Mouse (Mus musculus) B cell, adult (primary cell): ENCODE data around the gene Ifna4. TPM values are rescaled to one million over a fixed set of nuclear protein-coding genes. Genes with fewer than 3 reads are reported as not detected.

ENCODE experiments used
- total RNA-seq: library from RNA; stranded (reverse); gene quantifications from 4 replicates; pipeline ENCODE4 v1.2.4, GENCODE M21; 2023; ENCODE audit not compliant: inconsistent age

The Ifna4 gene
- total RNA-seq, result not detected in 4 replicates

DNA sequence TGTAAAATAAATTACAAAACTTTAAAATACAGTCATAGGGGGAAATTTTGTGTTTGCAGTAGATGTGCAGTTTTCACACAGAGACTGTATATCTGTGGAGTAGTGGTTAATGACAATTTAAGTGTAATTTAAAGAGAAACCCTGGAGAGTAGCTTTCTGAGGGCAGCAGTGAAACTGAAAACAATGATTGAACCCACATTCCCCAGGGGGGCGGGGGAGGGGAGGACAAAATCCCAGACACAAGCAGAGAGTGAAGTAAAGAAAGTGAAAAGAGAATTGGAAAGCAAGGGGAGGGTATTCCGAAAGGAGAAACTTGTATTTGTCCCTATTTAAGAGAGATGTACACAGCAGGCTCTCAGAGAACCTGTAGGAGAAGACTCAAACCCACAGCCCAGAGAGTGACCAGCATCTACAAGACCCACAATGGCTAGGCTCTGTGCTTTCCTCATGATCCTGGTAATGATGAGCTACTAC, at the start of gene Ifna4:
Gene Ifna4, plus strand, starts transcription at position 424 of the 474 bp plus-strand sequence.

DNA sequence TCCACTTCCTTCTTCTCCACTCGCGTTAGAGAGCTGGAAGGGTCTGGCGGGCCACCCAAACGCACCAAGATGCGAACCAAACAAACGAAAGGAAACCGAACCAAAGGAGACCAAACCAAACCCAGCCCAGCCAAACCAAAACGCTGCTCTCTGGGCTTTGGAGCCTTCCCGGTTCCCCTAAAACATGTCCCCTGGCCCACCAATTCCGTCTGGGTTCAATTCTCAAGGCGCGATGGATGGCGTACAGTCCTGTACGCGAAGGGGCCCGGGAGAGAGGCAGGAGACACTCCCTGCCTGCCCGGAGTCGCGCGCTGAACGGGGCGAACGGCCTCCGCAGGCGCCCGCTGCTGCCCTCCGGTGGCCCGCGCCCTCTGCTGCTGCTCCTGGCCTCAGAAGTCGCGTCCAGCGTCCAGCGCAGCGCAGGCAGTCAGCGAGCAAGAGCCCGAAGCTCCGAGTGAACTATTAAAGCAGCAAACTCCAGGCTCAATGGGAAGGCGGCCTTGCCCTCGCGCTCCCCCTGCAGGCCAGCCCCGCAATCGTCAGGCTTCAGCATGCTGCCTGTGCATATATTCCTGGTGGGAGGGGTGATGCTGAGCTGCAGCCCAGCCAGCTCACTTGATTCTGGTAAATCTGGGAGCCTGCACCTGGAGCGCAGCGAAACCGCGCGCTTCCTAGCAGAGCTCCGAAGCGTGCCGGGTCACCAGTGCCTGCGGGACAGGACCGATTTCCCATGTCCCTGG, 47.6 kb upstream of the Ifna4 start, which contains the start of gene Gm13275:
Gene Gm13275, plus strand, starts transcription at position 552 of the 740 bp plus-strand sequence.

DNA sequence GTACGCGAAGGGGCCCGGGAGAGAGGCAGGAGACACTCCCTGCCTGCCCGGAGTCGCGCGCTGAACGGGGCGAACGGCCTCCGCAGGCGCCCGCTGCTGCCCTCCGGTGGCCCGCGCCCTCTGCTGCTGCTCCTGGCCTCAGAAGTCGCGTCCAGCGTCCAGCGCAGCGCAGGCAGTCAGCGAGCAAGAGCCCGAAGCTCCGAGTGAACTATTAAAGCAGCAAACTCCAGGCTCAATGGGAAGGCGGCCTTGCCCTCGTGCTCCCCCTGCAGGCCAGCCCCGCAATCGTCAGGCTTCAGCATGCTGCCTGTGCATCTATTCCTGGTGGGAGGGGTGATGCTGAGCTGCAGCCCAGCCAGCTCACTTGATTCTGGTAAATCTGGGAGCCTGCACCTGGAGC, 44.6 kb upstream of the Ifna4 start, which contains the start of gene Gm13279:
Gene Gm13279, plus strand, starts transcription at position 301 of the 400 bp plus-strand sequence.

DNA sequence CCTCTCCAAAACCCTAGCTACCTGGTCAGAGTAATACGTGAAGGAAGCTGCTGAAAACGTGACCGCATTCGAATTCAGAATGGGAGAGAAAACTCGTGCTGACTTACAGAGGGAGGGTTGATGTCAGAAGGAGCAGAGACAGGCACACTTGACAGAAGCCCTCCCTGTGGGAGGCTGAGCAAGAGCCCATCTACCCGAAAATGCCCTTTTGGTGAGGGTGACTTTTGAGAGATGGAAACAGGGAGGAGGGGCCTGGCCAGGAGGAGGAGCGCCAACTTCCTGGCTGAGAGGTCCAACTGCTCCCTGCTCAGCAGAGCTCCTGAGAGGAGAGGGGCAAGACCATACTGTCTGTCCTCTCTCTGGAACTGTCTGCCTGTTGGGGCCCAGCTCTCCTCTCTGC, 42.3 kb upstream of the Ifna4 start, which contains the start of gene Gm13285:
Gene Gm13285, plus strand, starts transcription at position 301 of the 400 bp plus-strand sequence.

DNA sequence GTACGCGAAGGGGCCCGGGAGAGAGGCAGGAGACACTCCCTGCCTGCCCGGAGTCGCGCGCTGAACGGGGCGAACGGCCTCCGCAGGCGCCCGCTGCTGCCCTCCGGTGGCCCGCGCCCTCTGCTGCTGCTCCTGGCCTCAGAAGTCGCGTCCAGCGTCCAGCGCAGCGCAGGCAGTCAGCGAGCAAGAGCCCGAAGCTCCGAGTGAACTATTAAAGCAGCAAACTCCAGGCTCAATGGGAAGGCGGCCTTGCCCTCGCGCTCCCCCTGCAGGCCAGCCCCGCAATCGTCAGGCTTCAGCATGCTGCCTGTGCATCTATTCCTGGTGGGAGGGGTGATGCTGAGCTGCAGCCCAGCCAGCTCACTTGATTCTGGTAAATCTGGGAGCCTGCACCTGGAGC, 38.7 kb upstream of the Ifna4 start, which contains the start of gene Gm13287:
Gene Gm13287, plus strand, starts transcription at position 301 of the 400 bp plus-strand sequence.

DNA sequence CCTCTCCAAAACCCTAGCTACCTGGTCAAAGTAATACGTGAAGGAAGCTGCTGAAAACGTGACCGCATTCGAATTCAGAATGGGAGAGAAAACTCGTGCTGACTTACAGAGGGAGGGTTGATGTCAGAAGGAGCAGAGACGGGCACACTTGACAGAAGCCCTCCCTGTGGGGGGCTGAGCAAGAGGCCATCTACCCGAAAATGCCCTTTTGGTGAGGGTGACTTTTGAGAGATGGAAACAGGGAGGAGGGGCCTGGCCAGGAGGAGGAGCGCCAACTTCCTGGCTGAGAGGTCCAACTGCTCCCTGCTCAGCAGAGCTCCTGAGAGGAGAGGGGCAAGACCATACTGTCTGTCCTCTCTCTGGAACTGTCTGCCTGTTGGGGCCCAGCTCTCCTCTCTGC, 36.4 kb upstream of the Ifna4 start, which contains the start of gene Gm13288:
Gene Gm13288, plus strand, starts transcription at position 301 of the 400 bp plus-strand sequence.

DNA sequence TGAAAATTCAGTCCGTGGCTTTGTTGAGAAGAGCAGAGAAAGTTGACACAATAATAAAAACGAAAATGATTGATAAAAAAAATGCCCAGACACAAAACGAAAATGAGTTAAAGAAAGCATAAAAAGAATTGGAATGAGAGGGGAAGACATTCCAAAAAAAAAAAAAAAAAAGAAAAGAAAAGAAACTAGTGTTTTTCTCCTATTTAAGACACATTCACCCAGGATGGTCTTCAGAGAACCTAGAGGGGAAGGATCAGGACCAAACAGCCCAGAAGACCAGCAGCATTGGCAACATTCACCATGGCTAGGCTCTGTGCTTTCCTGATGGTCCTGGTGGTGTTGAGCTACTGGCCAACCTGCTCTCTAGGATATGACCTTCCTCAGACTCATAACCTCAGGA, 25.7 kb upstream of the Ifna4 start, which contains the start of gene Ifna7:
Gene Ifna7, plus strand, starts transcription at position 301 of the 400 bp plus-strand sequence.

DNA sequence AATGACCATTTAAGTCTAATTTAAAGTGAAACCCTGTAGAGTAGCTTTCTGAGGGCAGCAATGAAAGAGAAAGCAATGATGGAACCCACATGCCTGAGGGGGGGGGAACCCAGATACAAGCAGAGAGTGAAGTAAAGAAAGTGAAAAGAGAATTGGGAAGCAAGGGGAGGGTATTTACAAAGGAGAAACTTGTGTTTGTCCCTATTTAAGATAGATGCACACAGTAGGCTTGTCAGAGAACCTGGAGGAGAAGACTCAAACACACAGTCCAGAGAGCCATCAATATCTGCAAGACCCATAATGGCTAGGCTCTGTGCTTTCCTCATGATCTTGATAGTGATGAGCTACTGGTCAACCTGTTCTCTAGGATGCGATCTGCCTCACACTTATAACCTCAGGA, 22.0 kb upstream of the Ifna4 start, which contains the start of gene Ifna11:
Gene Ifna11, plus strand, starts transcription at position 301 of the 400 bp plus-strand sequence.

DNA sequence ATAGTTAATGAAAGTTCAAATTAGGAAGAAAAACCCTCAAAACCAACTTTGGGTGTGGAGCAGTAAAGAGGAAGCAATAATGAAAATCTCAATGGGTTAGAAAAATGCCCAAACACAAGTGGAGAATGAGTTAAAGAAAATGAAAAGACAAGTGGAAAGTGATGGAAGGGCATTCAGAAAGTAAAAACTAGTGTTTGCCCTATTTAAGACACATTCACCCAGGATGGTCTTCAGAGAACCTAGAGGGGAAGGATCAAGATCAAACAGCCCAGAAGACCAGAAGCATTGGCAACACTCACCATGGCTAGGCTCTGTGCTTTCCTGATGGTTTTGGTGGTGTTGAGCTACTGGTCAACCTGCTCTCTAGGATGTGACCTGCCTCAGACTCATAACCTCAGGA, 14.5 kb upstream of the Ifna4 start, which contains the start of gene Ifna6:
Gene Ifna6, plus strand, starts transcription at position 301 of the 400 bp plus-strand sequence.

DNA sequence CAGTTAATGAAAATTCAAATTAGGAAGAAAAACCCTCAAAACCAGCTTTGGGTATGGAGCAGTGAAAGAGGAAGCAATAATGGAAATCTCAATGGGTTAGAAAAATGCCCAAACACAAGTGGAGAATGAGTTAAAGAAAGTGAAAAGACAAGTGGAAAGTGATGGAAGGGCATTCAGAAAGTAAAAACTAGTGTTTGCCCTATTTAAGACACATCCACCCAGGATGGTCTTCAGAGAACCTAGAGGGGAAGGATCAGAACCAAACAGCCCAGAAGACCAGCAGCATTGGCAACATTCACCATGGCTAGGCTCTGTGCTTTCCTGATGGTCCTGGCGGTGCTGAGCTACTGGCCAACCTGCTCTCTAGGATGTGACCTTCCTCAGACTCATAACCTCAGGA, 6.4 kb upstream of the Ifna4 start, which contains the start of gene Ifna5:
Gene Ifna5, plus strand, starts transcription at position 301 of the 400 bp plus-strand sequence.

DNA sequence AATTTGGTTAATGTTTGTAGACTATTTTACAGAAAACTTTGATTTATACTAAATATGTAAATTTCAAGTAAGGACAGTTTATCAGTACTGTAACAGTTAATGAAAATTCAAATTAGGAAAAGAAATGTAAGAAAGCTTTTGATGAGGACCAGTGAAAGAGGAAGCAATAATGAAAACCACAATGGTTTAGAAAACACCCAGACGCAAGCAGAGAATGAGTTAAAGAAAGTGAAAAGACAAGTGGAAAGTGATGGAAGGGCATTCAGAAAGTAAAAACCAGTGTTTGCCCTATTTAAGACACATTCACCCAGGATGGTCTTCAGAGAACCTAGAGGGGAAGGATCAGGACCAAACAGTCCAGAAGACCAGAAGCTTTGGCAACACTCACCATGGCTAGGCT, 8.0 kb downstream of the Ifna4 start, which contains the start of gene Ifna1:
Gene Ifna1, plus strand, starts transcription at position 390 of the 400 bp plus-strand sequence.

DNA sequence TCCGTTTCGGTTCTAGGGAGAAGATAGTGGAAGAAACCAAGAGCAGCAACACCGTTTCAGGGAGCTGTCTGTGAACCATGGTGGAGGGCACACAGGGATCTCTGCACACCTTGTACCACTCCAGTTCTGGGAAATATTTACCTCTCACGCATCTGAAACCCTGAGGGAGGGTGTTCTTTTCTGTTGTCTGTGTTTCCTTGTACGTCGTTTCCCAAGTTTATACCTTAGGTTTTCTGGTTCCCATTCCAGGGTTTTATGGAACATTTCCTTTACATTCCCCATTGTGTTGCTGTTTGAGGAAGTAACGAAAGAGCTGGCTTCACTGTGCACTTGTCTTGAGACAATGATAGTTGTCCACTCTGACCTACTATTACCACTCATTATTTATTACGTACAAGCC, 38.4 kb downstream of the Ifna4 start, which contains the start of gene Ifne:
Gene Ifne, minus strand, starts transcription at position 101 of the 400 bp plus-strand sequence.

Other genes starting within 250 kb of the Ifna4 start
- gene Ifna9, start 249.5 kb upstream of the Ifna4 start, total RNA-seq, result not detected in 4 replicates
- not detected in 4 replicates for gene Ifna12, start 238.5 kb upstream of the Ifna4 start, total RNA-seq
- not detected in 4 replicates for gene C87499, start 207.4 kb upstream of the Ifna4 start, total RNA-seq
- not detected in 4 replicates for gene Ifna13, start 197.4 kb upstream of the Ifna4 start, total RNA-seq
- gene Ifna16, start 164.9 kb upstream of the Ifna4 start, total RNA-seq, result not detected in 4 replicates
- gene Ifna2, start 157.9 kb upstream of the Ifna4 start, total RNA-seq, result not detected in 4 replicates
- gene Ifnab, start 150.5 kb upstream of the Ifna4 start, total RNA-seq, result not detected in 4 replicates
- not detected in 4 replicates for gene Gm26566, start 120.1 kb upstream of the Ifna4 start, total RNA-seq
- 16.1 to 18.8 TPM (median 16.6 TPM) in 4 replicates for gene Klhl9, start 119.4 kb upstream of the Ifna4 start, total RNA-seq
- not detected in 4 replicates for gene Gm13271, start 87.0 kb upstream of the Ifna4 start, total RNA-seq
- gene Gm13283, start 81.7 kb upstream of the Ifna4 start, total RNA-seq, result not detected in 4 replicates
- gene Gm13290, start 68.0 kb upstream of the Ifna4 start, total RNA-seq, result not detected in 4 replicates
- gene Gm13289, start 64.9 kb upstream of the Ifna4 start, total RNA-seq, result not detected in 4 replicates
- not detected in 4 replicates for gene Gm13272, start 62.0 kb upstream of the Ifna4 start, total RNA-seq
- gene Ifnz, start 59.7 kb upstream of the Ifna4 start, total RNA-seq, result not detected in 4 replicates
- not detected in 4 replicates for gene Gm13276, start 56.2 kb upstream of the Ifna4 start, total RNA-seq
- not detected in 4 replicates for gene Gm13277, start 53.2 kb upstream of the Ifna4 start, total RNA-seq
- not detected in 4 replicates for gene Gm13278, start 50.3 kb upstream of the Ifna4 start, total RNA-seq
- gene Gm13275, start 47.4 kb upstream of the Ifna4 start, total RNA-seq, result not detected in 4 replicates
- gene Gm13279, start 44.5 kb upstream of the Ifna4 start, total RNA-seq, result not detected in 4 replicates
- 0.36 TPM in 1 of 4 replicates, not detected in the others for gene Gm13285, start 42.2 kb upstream of the Ifna4 start, total RNA-seq
- not detected in 4 replicates for gene Gm13287, start 38.6 kb upstream of the Ifna4 start, total RNA-seq
- not detected in 4 replicates for gene Gm13288, start 36.3 kb upstream of the Ifna4 start, total RNA-seq
- gene Ifna7, start 25.6 kb upstream of the Ifna4 start, total RNA-seq, result not detected in 4 replicates
- not detected in 4 replicates for gene Ifna11, start 21.9 kb upstream of the Ifna4 start, total RNA-seq
- not detected in 4 replicates for gene Ifna6, start 14.4 kb upstream of the Ifna4 start, total RNA-seq
- gene Ifna5, start 6.3 kb upstream of the Ifna4 start, total RNA-seq, result not detected in 4 replicates
- not detected in 4 replicates for gene Ifna1, start 8.2 kb downstream of the Ifna4 start, total RNA-seq
- not detected in 4 replicates for gene Ifne, start 38.3 kb downstream of the Ifna4 start, total RNA-seq